Comparison of ENCODE assay signal across 14 mouse cellular contexts in the genomic region with DNA sequence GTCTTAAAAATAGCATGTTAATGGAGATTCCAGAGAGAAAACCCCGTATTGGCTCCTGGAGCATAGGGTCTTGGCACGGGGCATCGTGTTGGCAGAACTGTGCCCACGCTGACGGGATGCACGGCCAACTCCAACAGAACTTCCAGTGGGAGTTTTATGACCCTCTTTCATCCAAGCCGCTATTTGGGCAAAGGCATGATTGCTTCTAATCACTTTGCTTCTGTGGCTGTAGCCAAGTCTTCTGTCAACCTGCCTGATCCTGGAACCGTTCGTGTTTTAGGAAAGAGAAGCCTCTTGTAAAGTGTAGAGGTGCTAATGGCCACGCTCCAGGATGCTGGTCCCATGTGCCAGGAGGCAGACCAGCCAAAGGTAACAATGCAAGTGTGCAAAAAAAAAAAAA.
"Had no signal": no experiment of that assay in that cellular context is flagged by ENCODE, and none has a peak within 500 bp of the region (broad histone marks: within the 10 kb centered on the region; RNA-seq: fewer than 3 reads in every experiment).

No protein-coding gene starts in this region.

- ATAC-seq: liver, embryonic 12.5 days; midbrain, embryonic 15.5 days had no signal

- H3K4me3 ChIP-seq: kidney, embryonic 15.5 days; limb, embryonic 15.5 days; liver, embryonic 12.5 days; midbrain, embryonic 10.5 days; midbrain, embryonic 15.5 days; neural tube, embryonic 13.5 days had no signal

- H3K9ac ChIP-seq: kidney, embryonic 15.5 days; limb, embryonic 15.5 days; liver, embryonic 12.5 days; lung, embryonic 14.5 days; midbrain, embryonic 15.5 days; neural tube, embryonic 13.5 days had no signal

- H3K4me1 ChIP-seq: limb, embryonic 15.5 days; liver, embryonic 12.5 days; midbrain, embryonic 10.5 days; midbrain, embryonic 15.5 days; neural tube, embryonic 13.5 days had no signal

- H3K9me3 ChIP-seq: kidney, embryonic 15.5 days; limb, embryonic 15.5 days; liver, embryonic 12.5 days; midbrain, embryonic 10.5 days; midbrain, embryonic 15.5 days; neural tube, embryonic 13.5 days had no signal

- H3K36me3 ChIP-seq: kidney, embryonic 15.5 days; limb, embryonic 15.5 days; liver, embryonic 12.5 days; midbrain, embryonic 10.5 days; midbrain, embryonic 15.5 days; neural tube, embryonic 13.5 days had no signal

- H3K27me3 ChIP-seq: kidney, embryonic 15.5 days; limb, embryonic 15.5 days; liver, embryonic 12.5 days; midbrain, embryonic 15.5 days; neural tube, embryonic 13.5 days had no signal

- H3K4me2 ChIP-seq: kidney, embryonic 15.5 days; limb, embryonic 15.5 days; liver, embryonic 12.5 days; lung, embryonic 14.5 days; midbrain, embryonic 15.5 days; neural tube, embryonic 13.5 days had no signal

- H3K27ac ChIP-seq: kidney, embryonic 15.5 days; liver, embryonic 12.5 days; midbrain, embryonic 10.5 days; midbrain, embryonic 15.5 days; neural tube, embryonic 13.5 days had no signal

- DNase-seq: kidney, postnatal 14 days; layer of hippocampus, adult 9-11 months; lung, embryonic 14.5 days; lung, postnatal 10 days; lung, postnatal 4 days; retina, postnatal 1 day; right cerebral cortex, postnatal 14 days; thymus, postnatal 4 days had no signal
